Mouse (Mus musculus) midbrain, embryonic 12.5 days (tissue): ENCODE data around the gene Tmem106c. TPM values are rescaled to one million over a fixed set of nuclear protein-coding genes. Genes with fewer than 3 reads are reported as not detected.

Experiments used
- ATAC-seq: fragments of 200-750 bp; cut with Nextera tagmentation; 2 replicates; pipeline ENCODE4 v1.8.0; 2017; ENCODE audit warnings: low read depth, moderate TSS enrichment, moderate library complexity; ENCODE audit not compliant: low FRiP score
- H3K27ac ChIP-seq: fragments of 300-500 bp; sonication (generic); replicated peaks from 2 replicates; pipeline ENCODE4 v1.5.1; 2016; ENCODE audit warnings: mild to moderate bottlenecking
- H3K27me3 ChIP-seq: fragments of 300-500 bp; sonication (generic); 2 replicates; pipeline ENCODE4 v1.6.1; 2016; ENCODE audit warnings: mild to moderate bottlenecking
- H3K36me3 ChIP-seq: fragments of 300-500 bp; sonication (generic); 2 replicates; pipeline ENCODE4 v1.6.1; 2016
- H3K4me1 ChIP-seq: fragments of 300-500 bp; sonication (generic); 2 replicates; pipeline ENCODE4 v1.6.1; 2016
- H3K4me2 ChIP-seq: fragments of 300-500 bp; sonication (generic); replicated peaks from 2 replicates; pipeline ENCODE4 v1.6.1; 2016; ENCODE audit warnings: mild to moderate bottlenecking, moderate library complexity
- H3K4me3 ChIP-seq: fragments of 300-500 bp; sonication (generic); 2 replicates; pipeline ENCODE4 v1.5.1; 2016; ENCODE audit warnings: mild to moderate bottlenecking
- H3K9ac ChIP-seq: fragments of 300-500 bp; sonication (generic); replicated peaks from 2 replicates; pipeline ENCODE4 v1.6.1; 2016; ENCODE audit warnings: mild to moderate bottlenecking, moderate library complexity
- H3K9me3 ChIP-seq: fragments of 300-500 bp; sonication (generic); 2 replicates; pipeline ENCODE4 v1.6.1; 2016; ENCODE audit warnings: mild to moderate bottlenecking
- WGBS: fragments of 180-500 bp; shearing (Covaris S2); methylation state at CpG from one replicate; pipeline ENCODE4 v1.1.7; 2016; 5-methylcytosine and 5-hydroxymethylcytosine counted together
- polyA plus RNA-seq: library from polyadenylated mRNA; unstranded; fragments of >200 nt; fragmentation: Nextera tagmentation; extraction: Ambion mirVana; gene quantifications from 2 replicates; pipeline ENCODE4 v1.2.1, GENCODE M21; 2016

Tmem106c gene
- polyA plus RNA-seq, result 52.8 and 58.2 TPM in 2 replicates

- Histone ChIP-seq H3K4me1 (peaks cover 18% of the 10 kb centered on the region), H3K27ac (peak within 1 kb of the TSS; percentile 87)
- under 1% methylated on average over 67 of the region's 67 CpGs for WGBS
Measured at GRCm38 (mm10) chr15:97963989-97964835, at the start of gene Tmem106c. Gene Tmem106c, plus strand, starts transcription at chr15:97964200.

GRCm38 (mm10) chr15:97914331-97914747 lies 49.7 kb upstream of the Tmem106c start:
- H3K4me3 ChIP-seq, result no peak overlapping the region
- ATAC-seq, result peak; percentile 74
- no peaks in the 10 kb centered on the region for H3K36me3 ChIP-seq
- H3K9me3 ChIP-seq, result no peaks in the 10 kb centered on the region
- H3K9ac ChIP-seq, result no peak overlapping the region
- WGBS, result 13% methylated on average over 9 of the region's 9 CpGs
- H3K4me1 ChIP-seq, result peaks cover 12% of the 10 kb centered on the region
- H3K27ac ChIP-seq, result no peak overlapping the region
- peak overlapping the region; percentile 31 for H3K4me2 ChIP-seq
- peaks cover 7% of the 10 kb centered on the region; the same call in 1 of the 2 replicates for H3K27me3 ChIP-seq

More at GRCm38 (mm10) chr15:97963989-97964835, at the start of gene Tmem106c:
- Histone ChIP-seq H3K4me2 (peak within 1 kb of the TSS; percentile 78), H3K9me3 (no peaks in the 10 kb centered on the region), H3K27me3 (no peaks in the 10 kb centered on the region), H3K4me3 (peak within 1 kb of the TSS; percentile 60), H3K36me3 (no peaks in the 10 kb centered on the region), H3K9ac (peak within 1 kb of the TSS; percentile 71)
- peak; percentile 93 for ATAC-seq

- ATAC-seq, result no peak
- Histone ChIP-seq H3K27ac (no peak overlapping the region), H3K9me3 (no peaks in the 10 kb centered on the region), H3K4me2 (no peak overlapping the region), H3K36me3 (no peaks in the 10 kb centered on the region), H3K9ac (no peak overlapping the region), H3K4me1 (peaks cover 12% of the 10 kb centered on the region), H3K4me3 (no peak overlapping the region), H3K27me3 (no peaks in the 10 kb centered on the region)
- WGBS, result 89% methylated on average over 9 of the region's 9 CpGs
Measured at GRCm38 (mm10) chr15:97917994-97918393, 46.0 kb upstream of the Tmem106c start.

- WGBS, result 91% methylated on average over 7 of the region's 7 CpGs
- Histone ChIP-seq H3K9ac (no peak overlapping the region), H3K4me2 (no peak overlapping the region), H3K4me3 (no peak overlapping the region), H3K4me1 (peaks cover 8% of the 10 kb centered on the region), H3K9me3 (no peaks in the 10 kb centered on the region), H3K27ac (no peak overlapping the region), H3K27me3 (no peaks in the 10 kb centered on the region), H3K36me3 (no peaks in the 10 kb centered on the region)
- ATAC-seq, result no peak
Measured at GRCm38 (mm10) chr15:97919217-97919616, 44.8 kb upstream of the Tmem106c start.

- no peak for ATAC-seq
- Histone ChIP-seq H3K27ac (no peak overlapping the region), H3K36me3 (no peaks in the 10 kb centered on the region), H3K9ac (no peak overlapping the region), H3K4me3 (no peak overlapping the region), H3K4me1 (no peaks in the 10 kb centered on the region), H3K27me3 (no peaks in the 10 kb centered on the region), H3K9me3 (no peaks in the 10 kb centered on the region), H3K4me2 (no peak overlapping the region)
- WGBS, result 64% methylated on average over 5 of the region's 5 CpGs
Measured at GRCm38 (mm10) chr15:97920306-97920705, 43.7 kb upstream of the Tmem106c start.

GRCm38 (mm10) chr15:97921796-97922195 lies 42.2 kb upstream of the Tmem106c start:
- no peaks in the 10 kb centered on the region for H3K27me3 ChIP-seq
- no peaks in the 10 kb centered on the region for H3K36me3 ChIP-seq
- no peak overlapping the region for H3K9ac ChIP-seq
- WGBS, result 91% methylated on average over 9 of the region's 9 CpGs
- H3K4me3 ChIP-seq, result no peak overlapping the region
- H3K9me3 ChIP-seq, result no peaks in the 10 kb centered on the region
- no peak overlapping the region for H3K27ac ChIP-seq
- ATAC-seq, result no peak
- H3K4me1 ChIP-seq, result no peaks in the 10 kb centered on the region
- no peak overlapping the region for H3K4me2 ChIP-seq

GRCm38 (mm10) chr15:97922421-97922820 lies 41.6 kb upstream of the Tmem106c start:
- Histone ChIP-seq H3K4me3 (no peak overlapping the region), H3K4me2 (no peak overlapping the region), H3K4me1 (no peaks in the 10 kb centered on the region), H3K27ac (no peak overlapping the region), H3K36me3 (no peaks in the 10 kb centered on the region), H3K9ac (no peak overlapping the region), H3K27me3 (no peaks in the 10 kb centered on the region), H3K9me3 (no peaks in the 10 kb centered on the region)
- WGBS, result 81% methylated on average over 2 of the region's 2 CpGs
- no peak for ATAC-seq

- H3K36me3 ChIP-seq, result no peaks in the 10 kb centered on the region
- no peaks in the 10 kb centered on the region for H3K27me3 ChIP-seq
- no peak overlapping the region for H3K27ac ChIP-seq
- no peak overlapping the region for H3K4me2 ChIP-seq
- no peak overlapping the region for H3K9ac ChIP-seq
- no peaks in the 10 kb centered on the region for H3K9me3 ChIP-seq
- 70% methylated on average over 4 of the region's 4 CpGs for WGBS
- ATAC-seq, result no peak
- H3K4me3 ChIP-seq, result no peak overlapping the region
- H3K4me1 ChIP-seq, result no peaks in the 10 kb centered on the region
Measured at GRCm38 (mm10) chr15:97927018-97927417, 37.0 kb upstream of the Tmem106c start.

- H3K9ac ChIP-seq, result no peak overlapping the region
- WGBS, result 87% methylated on average over 6 of the region's 6 CpGs
- no peaks in the 10 kb centered on the region for H3K4me1 ChIP-seq
- no peak for ATAC-seq
- H3K4me3 ChIP-seq, result no peak overlapping the region
- H3K36me3 ChIP-seq, result no peaks in the 10 kb centered on the region
- H3K9me3 ChIP-seq, result no peaks in the 10 kb centered on the region
- H3K27me3 ChIP-seq, result no peaks in the 10 kb centered on the region
- H3K4me2 ChIP-seq, result no peak overlapping the region
- H3K27ac ChIP-seq, result no peak overlapping the region
Measured at GRCm38 (mm10) chr15:97927821-97928220, 36.2 kb upstream of the Tmem106c start.

GRCm38 (mm10) chr15:97929259-97929824 lies 34.7 kb upstream of the Tmem106c start:
- Histone ChIP-seq H3K9ac (no peak overlapping the region), H3K4me2 (no peak overlapping the region), H3K36me3 (no peaks in the 10 kb centered on the region), H3K9me3 (no peaks in the 10 kb centered on the region), H3K4me3 (no peak overlapping the region), H3K4me1 (no peaks in the 10 kb centered on the region), H3K27ac (no peak overlapping the region), H3K27me3 (no peaks in the 10 kb centered on the region)
- 70% methylated on average over 13 of the region's 13 CpGs for WGBS
- no peak for ATAC-seq

- WGBS, result 89% methylated on average over 12 of the region's 12 CpGs
Measured at GRCm38 (mm10) chr15:97932441-97932840, 31.6 kb upstream of the Tmem106c start.

GRCm38 (mm10) chr15:97938580-97938979 lies 25.4 kb upstream of the Tmem106c start:
- no peak overlapping the region for H3K4me2 ChIP-seq
- H3K9ac ChIP-seq, result no peak overlapping the region
- H3K27me3 ChIP-seq, result no peaks in the 10 kb centered on the region
- ATAC-seq, result no peak
- no peaks in the 10 kb centered on the region for H3K9me3 ChIP-seq
- WGBS, result 48% methylated on average over 6 of the region's 6 CpGs
- no peaks in the 10 kb centered on the region for H3K36me3 ChIP-seq
- H3K4me1 ChIP-seq, result no peaks in the 10 kb centered on the region
- no peak overlapping the region for H3K4me3 ChIP-seq
- no peak overlapping the region for H3K27ac ChIP-seq

More at GRCm38 (mm10) chr15:97932441-97932840, 31.6 kb upstream of the Tmem106c start:
- no peaks in the 10 kb centered on the region for H3K27me3 ChIP-seq
- no peak overlapping the region for H3K4me2 ChIP-seq
- H3K27ac ChIP-seq, result no peak overlapping the region
- H3K9ac ChIP-seq, result no peak overlapping the region
- no peaks in the 10 kb centered on the region for H3K9me3 ChIP-seq
- H3K4me3 ChIP-seq, result no peak overlapping the region
- ATAC-seq, result no peak
- H3K36me3 ChIP-seq, result no peaks in the 10 kb centered on the region
- no peaks in the 10 kb centered on the region for H3K4me1 ChIP-seq
